Mouse (Mus musculus) heart, embryonic 16.5 days (tissue): ENCODE measurements around the gene Cst13. TPM values are rescaled to one million over a fixed set of nuclear protein-coding genes. Genes with fewer than 3 reads are reported as not detected.

Experiments used
- ATAC-seq: fragments of 200-750 bp; cut with Nextera tagmentation; replicated peaks from 2 replicates; pipeline ENCODE4 v1.8.0; 2017; ENCODE audit warnings: moderate number of reproducible peaks; ENCODE audit not compliant: insufficient read depth, low FRiP score; ENCODE audit errors: extremely low read depth
- H3K27ac ChIP-seq: fragments of 300-500 bp; sonication (generic); 2 replicates; pipeline ENCODE4 v1.5.1; 2014; ENCODE audit warnings: mild to moderate bottlenecking, low read length, control low read depth, moderate library complexity
- H3K27me3 ChIP-seq: fragments of 300-500 bp; sonication (generic); 2 replicates; pipeline ENCODE4 v1.6.1; 2014; ENCODE audit warnings: low read length, mixed read lengths; ENCODE audit not compliant: control insufficient read depth, insufficient read depth
- H3K36me3 ChIP-seq: fragments of 300-500 bp; sonication (generic); 2 replicates; pipeline ENCODE4 v1.6.1; 2014; ENCODE audit not compliant: control insufficient read depth, insufficient read depth
- H3K4me1 ChIP-seq: fragments of 300-500 bp; sonication (generic); 2 replicates; pipeline ENCODE4 v1.6.1; 2014; ENCODE audit warnings: low read length, mixed read lengths; ENCODE audit not compliant: control insufficient read depth, insufficient read depth
- H3K4me2 ChIP-seq: fragments of 300-500 bp; sonication (generic); 2 replicates; pipeline ENCODE4 v1.6.1; 2014; ENCODE audit warnings: low read depth, mild to moderate bottlenecking, control low read depth, low read length
- H3K4me3 ChIP-seq: fragments of 300-500 bp; sonication (generic); 2 replicates; pipeline ENCODE4 v1.5.1; 2014; ENCODE audit warnings: mild to moderate bottlenecking, control low read depth, low read length
- H3K9ac ChIP-seq: fragments of 300-500 bp; sonication (generic); 2 replicates; pipeline ENCODE4 v1.6.1; 2014; ENCODE audit warnings: low read length, control low read depth
- H3K9me3 ChIP-seq: fragments of 300-500 bp; sonication (generic); replicated peaks from 2 replicates; pipeline ENCODE4 v1.6.1; 2016; ENCODE audit warnings: low read length; ENCODE audit not compliant: control insufficient read depth
- WGBS: fragments of 180-500 bp; shearing (Covaris S2); extraction: QIAGEN DNeasy Blood & Tissue Kit; methylation state at CpG from one replicate; pipeline ENCODE4 v1.1.7; 2014; 5-methylcytosine and 5-hydroxymethylcytosine counted together
- polyA plus RNA-seq: library from polyadenylated mRNA; unstranded; fragments of >200 nt; fragmentation: Nextera tagmentation; extraction: Ambion mirVana; gene quantifications from 2 replicates; pipeline ENCODE4 v1.2.1, GENCODE M21; 2015

The Cst13 gene
- polyA plus RNA-seq, 1 experiment from 2014 or later, result not detected

- 45% methylated on average over 1 of the region's 1 CpGs for WGBS
These were observed 59.3 kb downstream of the Cst13 start for GRCm38 (mm10) chr2:148879199-148879598.

More at GRCm38 (mm10) chr2:148879199-148879598, 59.3 kb downstream of the Cst13 start:
- Histone ChIP-seq H3K27ac (peak overlapping the region; percentile 56; the same call in 1 of the 2 replicates), H3K36me3 (no peaks in the 10 kb centered on the region), H3K9me3 (no peaks in the 10 kb centered on the region), H3K4me3 (no peak overlapping the region), H3K4me1 (peaks cover 32% of the 10 kb centered on the region), H3K4me2 (no peak overlapping the region), H3K9ac (0 out of 2 replicates have a peak overlapping the region, but pooled peaks have one; percentile 11), H3K27me3 (no peaks in the 10 kb centered on the region)
- no peak for ATAC-seq

Other genes with a start within 250 kb of the Cst13 start
- gene Nxt1, start 147.5 kb upstream of the Cst13 start, polyA plus RNA-seq, result 50.5 and 61.3 TPM in 2 replicates
- gene Gzf1, start 139.1 kb upstream of the Cst13 start, polyA plus RNA-seq, result 15.9 and 17.5 TPM in 2 replicates
- gene Napb, start 87.6 kb upstream of the Cst13 start, polyA plus RNA-seq, result 2.4 and 2.5 TPM in 2 replicates
- not detected in 2 replicates for gene Cstl1, start 69.7 kb upstream of the Cst13 start, polyA plus RNA-seq
- gene Cst11, start 48.6 kb upstream of the Cst13 start, polyA plus RNA-seq, result not detected in 2 replicates
- gene 8030411F24Rik, start 38.1 kb upstream of the Cst13 start, polyA plus RNA-seq, result not detected in 2 replicates
- gene Cst12, start 30.7 kb upstream of the Cst13 start, polyA plus RNA-seq, result not detected in 2 replicates
- not detected in 2 replicates for gene Cst8, start 21.3 kb upstream of the Cst13 start, polyA plus RNA-seq
- gene Cst9, start 15.1 kb downstream of the Cst13 start, polyA plus RNA-seq, result 2.8 and 4.5 TPM in 2 replicates
- 0.38 and 0.71 TPM in 2 replicates for gene 9230104L09Rik, start 45.0 kb downstream of the Cst13 start, polyA plus RNA-seq
- gene Cst3, start 55.6 kb downstream of the Cst13 start, polyA plus RNA-seq, result 721 and 724 TPM in 2 replicates
- gene Gm1330, start 183.2 kb downstream of the Cst13 start, polyA plus RNA-seq, result not detected in 2 replicates
- gene Gm10750, start 197.2 kb downstream of the Cst13 start, polyA plus RNA-seq, result not detected in 2 replicates